Mouse (Mus musculus) kidney, postnatal 36 days (tissue): ENCODE measurements around the gene Atp6v1g2.
A peak's percentile ranks its signal among the peaks of the same experiment; 100 is the strongest.
"Not testable (repeated sequence)": the region's sequence is repeated elsewhere in the genome, so short reads cannot be mapped to it uniquely, and the experiment has no call there.

Experiments
- DNase-seq, 2 experiments: peaks; one replicate each; pipeline ENCODE4 v3.0.0; 2021 to 2022; ENCODE audit warnings: mixed read lengths in 2 of 2

The Atp6v1g2 gene

DNA sequence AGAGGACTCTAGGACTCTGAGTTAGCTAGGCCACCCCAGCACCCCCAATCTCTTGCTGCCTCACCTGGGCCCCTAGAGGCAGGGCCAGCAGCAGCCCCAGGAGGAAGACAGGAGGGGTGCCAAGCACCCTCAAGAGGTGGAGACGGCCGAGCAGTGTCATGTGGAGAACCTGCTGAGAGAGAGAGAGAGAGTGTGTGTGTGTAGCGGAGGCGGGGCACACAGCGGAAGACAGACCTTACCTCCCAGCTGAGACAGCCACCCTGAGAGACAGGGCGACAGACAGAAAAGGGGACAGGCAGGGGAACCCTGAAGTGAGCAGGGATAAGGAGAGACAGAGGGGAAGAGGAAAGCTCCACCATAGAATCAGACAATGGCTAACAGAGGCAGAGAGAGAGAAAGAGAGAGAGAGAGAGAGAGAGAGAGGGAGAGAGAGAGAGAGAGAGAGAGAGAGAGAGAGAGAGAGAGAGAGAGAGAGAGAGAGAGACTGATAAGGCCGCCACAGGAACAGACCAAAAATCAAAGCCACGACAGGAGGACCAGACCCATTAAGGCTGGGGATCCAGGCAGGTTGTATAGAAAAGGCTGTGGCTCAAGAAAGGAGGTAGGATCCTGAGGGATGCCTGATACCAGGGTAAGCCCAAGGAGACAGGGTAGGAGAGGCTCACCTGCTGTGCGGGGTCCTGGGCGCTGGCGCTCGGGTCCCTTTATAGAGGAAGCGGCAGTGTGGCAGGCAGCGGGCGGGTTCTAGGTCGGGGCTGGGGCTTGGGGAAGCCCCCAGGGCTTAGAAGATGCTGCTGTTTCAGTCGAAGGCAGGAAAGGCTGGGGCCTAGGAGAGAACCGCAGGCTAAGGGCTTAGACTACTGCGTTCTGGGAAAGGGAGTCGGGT, 28.7 kb upstream of the Atp6v1g2 start, which contains the start of gene Lta:
Gene Lta, minus strand, starts transcription at position 858 of the 886 bp plus-strand sequence.
- DNase-seq, result no peak

GRCm38 (mm10) chr17:35205380-35205769, 28.1 kb upstream of the Atp6v1g2 start:
- no peak for DNase-seq

DNA sequence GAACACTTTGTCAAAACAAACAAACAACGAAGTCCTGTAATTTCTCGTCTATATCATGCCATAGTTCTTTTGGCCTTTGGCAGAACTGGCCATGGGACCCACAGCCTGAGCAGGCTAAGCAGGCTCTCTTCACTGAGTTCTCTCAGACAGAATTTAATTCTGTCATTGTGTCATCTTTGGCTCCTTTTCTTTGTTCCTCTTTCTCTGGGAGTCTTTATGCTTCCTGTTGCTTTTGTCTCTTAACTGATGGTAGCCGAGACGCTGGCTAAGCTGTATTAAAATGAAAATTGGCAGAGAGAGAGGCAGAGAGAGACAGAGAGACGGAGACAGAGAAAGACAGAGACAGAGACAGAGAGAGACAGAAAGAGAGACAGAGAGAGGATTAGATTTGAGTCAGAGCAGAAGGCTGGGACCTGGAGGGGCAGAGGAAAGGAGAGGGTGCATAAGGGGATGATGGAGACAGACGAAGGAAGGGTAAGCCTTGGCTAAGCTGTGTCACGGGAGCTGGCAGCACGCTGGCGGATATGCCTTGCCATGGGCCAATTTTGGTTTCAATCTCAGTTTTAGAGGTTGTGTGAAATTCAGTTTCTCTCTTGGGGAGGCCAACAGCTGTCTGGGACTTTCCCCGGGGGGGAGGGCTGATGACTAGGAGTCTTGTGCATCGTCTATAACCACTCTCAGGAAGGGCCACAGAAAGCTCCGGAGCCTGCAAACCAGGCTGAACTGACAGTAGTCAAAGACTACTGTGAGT, 23.5 kb upstream of the Atp6v1g2 start:
- DNase-seq, result no peak

GRCm38 (mm10) chr17:35210593-35210992, 22.9 kb upstream of the Atp6v1g2 start:
- no peak for DNase-seq

DNA sequence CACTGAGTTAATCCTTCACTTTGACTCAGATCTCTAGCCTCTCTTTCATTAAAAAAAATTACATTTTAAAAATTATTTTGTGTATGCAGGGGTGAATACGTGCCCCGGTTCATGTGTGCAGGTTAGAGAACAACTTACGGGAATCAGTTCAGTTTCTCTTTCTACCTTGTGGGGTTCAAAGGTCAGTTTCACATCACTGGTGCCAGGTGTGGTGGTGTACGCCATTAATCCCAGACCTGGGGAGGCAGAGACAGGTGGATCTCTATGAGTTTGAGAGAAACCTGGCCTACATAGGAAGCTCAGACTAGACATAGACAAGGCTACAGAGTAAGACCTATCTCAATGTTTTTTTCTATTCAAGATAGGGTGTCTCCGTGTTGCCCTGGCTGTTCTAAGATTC, 20.4 kb upstream of the Atp6v1g2 start:
- DNase-seq, result no peak

- DNase-seq, result peak; percentile 55 to 56
Measured at GRCm38 (mm10) chr17:35218516-35219193, 14.8 kb upstream of the Atp6v1g2 start.

DNA sequence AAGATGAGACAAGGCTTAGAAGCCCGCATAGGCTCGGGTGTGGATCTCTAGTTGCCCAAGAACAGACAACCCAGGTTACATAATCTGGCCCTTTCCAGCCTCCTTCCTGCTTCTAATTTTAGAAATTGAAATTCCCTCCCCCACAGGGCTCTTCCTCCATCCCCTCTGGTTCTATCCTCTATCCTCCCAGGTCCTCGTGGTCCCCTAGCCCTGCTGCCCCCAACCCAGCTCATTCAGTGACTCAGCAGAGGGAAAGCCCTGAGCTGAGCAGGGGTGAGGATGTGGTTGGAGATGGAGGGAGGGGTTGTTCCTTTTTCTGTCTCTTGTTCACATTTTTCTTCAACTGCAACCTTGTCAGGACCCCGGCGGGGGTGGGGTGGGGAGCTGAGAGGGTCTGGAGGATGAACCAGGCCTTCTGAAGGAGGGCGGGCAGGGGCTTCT, 13.8 kb upstream of the Atp6v1g2 start:
- DNase-seq, result peak; percentile 41 to 43

GRCm38 (mm10) chr17:35220156-35220952, 13.1 kb upstream of the Atp6v1g2 start, which contains the start of gene Gm16181:
Gm16181 (plus strand) TSS chr17:35220834.
- peak in 1 of 2 experiments; percentile 58 for DNase-seq

GRCm38 (mm10) chr17:35222299-35222698, 11.2 kb upstream of the Atp6v1g2 start:
- peak in 1 of 2 experiments; percentile 33 for DNase-seq

GRCm38 (mm10) chr17:35224641-35225040, 8.8 kb upstream of the Atp6v1g2 start:
- DNase-seq, result no peak

GRCm38 (mm10) chr17:35225456-35225855, 8.0 kb upstream of the Atp6v1g2 start:
- DNase-seq, result no peak

DNA sequence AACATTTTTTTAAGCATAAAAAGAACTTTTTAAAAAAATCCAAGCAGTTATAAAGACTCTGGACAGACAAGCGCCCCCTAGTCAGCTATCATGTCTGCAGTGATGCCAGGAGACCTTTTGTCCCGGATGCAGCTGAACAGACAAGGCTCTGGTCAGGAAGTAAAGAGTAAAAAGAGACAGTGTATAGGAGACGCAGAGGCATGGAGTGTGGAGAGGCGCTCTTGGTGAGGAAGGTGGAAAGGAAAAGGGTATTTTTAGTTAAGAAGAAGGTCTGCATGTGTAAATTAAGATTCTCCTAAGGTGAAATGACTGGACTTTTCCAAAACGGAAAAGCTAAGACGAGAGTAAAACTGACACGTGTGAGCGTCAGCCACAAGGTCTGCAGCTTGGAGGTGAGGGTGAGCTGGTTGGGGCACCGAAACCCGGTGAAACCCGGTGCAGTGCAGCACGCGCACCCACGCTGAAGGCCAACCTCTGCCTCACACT, 6.9 kb upstream of the Atp6v1g2 start:
- peak; percentile 45 to 50 for DNase-seq

- DNase-seq, result no peak
Measured at GRCm38 (mm10) chr17:35231022-35231421, 2.4 kb upstream of the Atp6v1g2 start.

DNA sequence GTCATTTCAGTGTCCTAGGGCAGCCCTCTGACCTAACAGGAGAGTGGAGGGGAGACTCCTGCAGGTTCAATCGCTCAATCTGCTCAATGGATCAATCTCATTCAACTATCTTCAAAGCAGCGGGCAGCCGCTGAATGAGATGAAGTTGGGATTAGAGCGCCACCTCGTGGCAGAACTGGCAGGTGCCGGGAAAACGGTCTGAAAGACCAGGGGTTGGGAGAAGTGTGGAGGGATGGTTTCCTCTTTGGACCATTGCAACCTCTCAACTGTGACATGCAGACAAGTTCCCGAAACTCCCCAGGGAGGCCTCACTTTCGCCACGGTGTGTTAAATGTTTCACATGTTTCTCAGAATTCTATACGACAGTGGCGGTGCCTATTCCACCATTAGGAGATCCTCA, 1.4 kb upstream of the Atp6v1g2 start:
- peak; percentile 77 to 94 for DNase-seq

DNA sequence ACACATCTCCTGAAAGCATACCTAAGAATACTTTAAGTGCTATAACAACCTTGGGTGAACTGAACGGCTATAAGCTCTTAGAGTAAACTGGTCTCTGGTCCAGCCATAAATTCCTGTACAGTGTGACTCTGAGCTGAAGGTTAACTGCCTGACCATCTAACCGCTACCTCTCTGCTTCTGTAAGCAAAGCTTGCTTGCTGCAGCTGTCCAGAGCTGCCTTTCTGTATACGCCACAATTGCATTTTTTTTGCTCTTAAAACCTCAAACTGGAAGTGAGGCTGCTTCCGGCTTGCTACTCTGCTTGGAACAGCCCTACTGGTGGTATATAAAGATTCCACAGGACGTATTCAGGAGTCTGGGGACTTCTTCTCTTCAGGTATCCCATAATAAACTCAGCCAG, 801 bp upstream of the Atp6v1g2 start:
- DNase-seq, result no peak

DNA sequence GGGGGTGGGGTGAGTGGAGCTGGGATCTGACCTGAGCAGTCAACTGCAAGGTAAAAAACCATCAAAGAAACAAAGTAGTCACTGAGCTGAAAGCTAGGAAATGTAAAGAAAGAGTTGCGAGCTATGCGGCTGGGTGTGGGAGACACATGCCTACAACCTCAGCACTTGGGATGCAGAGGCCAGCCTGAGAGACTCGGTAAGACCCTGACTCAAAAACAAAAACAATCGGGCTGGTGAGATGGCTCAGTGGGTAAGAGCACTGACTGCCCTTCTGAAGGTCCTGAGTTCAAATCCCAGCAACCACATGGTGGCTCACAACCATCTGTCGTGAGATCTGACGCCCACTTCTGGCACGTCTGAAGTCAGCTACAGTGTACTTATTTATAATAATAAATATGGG, 630 bp downstream of the Atp6v1g2 start:
- not testable (repeated sequence) for DNase-seq

DNA sequence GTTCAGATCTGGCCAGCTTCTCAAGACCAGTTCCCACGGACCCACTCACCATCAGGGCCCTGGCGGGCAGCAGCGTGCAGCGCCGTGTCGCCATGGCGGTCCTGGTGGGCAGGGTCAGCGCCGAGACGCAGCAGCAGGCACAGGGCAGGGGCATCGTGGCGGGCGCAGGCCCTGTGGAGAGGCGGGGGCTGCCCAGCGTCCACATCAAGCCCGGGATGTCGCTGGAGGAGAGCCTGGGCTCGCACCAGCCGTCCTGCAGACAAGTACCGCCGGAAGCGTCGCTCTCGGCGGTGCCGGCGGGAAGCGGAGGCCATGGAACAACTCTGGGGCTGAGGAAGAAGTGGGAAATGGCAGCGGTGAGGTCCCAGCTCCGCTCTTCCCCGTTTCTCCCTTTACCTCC, 1.4 kb downstream of the Atp6v1g2 start:
- peak in 1 of 2 experiments; percentile 61 for DNase-seq

GRCm38 (mm10) chr17:35235614-35236389, 2.3 kb downstream of the Atp6v1g2 start, which contains the start of gene Nfkbil1:
Nfkbil1 (minus strand) TSS chr17:35235792.
- DNase-seq, result peak; percentile 92 to 95

DNA sequence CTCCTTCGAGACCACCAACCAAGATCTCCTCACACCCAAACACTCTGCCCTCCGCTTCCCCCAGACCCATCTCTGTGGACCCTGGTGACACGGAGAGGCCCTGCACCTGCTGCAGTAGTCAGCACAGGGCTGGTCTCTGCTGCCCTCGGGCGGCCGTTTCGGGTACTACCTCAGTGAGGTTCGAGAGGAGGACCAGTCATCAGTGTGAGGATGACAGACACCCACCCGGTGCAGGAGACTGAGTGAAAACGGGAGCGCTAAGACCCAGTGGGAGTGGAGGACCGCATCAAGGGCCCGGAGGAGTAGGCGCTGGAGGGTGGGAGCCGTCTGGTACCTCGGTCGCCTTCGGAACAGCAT, 2.9 kb downstream of the Atp6v1g2 start:
- peak; percentile 96 to 99 for DNase-seq

- no peak for DNase-seq
Measured at GRCm38 (mm10) chr17:35236996-35237395, 3.5 kb downstream of the Atp6v1g2 start.

GRCm38 (mm10) chr17:35237504-35237903, 4.0 kb downstream of the Atp6v1g2 start:
- DNase-seq, result no peak
